Mouse (Mus musculus): ENCODE data around the gene Cyb5d1. TPM values are rescaled to one million over a fixed set of nuclear protein-coding genes. Genes with fewer than 3 reads are reported as not detected.
A peak's percentile ranks its signal among the peaks of the same experiment; 100 is the strongest.

Gene Cyb5d1
- total RNA-seq, 2 experiments from 2014 or later: 42.7 to 48.1 TPM

DNA sequence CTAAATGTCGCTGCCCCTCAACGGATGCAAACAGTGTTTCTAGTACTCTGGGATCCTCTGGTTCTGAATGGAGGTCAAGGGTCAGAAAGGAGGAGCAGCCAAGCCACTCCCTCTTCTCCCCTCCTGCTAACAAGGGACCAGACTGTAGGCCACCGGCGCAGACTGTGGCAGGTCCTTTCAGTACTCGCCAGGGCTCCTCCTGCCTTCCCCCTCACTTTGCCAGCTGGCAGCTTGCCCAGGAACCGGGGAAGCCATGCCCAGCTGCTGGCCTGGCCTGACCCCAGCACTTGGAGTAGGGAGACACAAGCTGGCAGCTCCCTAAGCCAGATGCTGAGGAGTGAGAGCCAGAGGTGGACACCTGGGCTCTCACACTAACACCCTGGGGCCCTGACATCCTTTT lies 30.5 kb downstream of the Cyb5d1 start:
- peak; percentile 85 to 89 for DNase-seq (ENCODE audit: low spot score in 2 of 2)

DNA sequence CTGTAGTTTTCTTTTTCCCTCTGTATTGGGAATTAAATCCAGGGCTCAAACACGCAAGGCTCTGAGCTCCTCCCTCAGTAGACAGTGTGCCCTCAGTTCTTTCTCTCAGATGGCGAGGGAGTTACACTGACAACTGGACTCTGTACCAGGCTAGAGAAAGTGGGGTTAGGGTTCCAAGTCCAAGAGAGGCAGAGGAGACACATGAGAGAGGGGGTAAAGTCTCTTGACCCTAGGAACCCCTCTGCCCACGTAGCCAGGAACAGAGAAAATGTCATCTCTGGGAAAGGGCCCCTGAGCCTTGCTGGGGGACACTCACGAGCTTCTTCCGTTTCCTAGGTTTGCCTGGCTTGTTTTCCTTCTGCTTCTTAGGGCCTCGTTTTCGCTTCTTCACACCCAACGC lies 31.1 kb downstream of the Cyb5d1 start:
- DNase-seq (ENCODE audit: low spot score in 2 of 2): no peak

DNA sequence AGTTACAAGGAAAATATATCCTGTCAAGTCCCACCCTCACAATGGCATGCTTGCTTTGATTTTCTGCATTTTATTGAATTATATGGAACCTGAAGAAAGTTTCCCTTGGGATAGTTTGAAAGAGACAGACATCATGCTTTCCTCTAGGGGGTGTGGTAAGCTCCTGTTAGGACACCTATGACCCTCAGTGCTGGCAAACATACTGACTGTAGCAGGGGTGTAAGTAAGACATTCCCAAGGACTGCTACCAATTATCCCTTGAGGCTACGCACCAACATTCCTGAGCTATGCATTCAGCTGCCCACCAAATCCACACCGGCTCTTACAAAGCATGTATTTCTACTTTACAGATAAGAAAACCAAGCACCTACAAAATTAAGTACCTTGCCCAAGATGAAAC lies 33.0 kb downstream of the Cyb5d1 start:
- DNase-seq (ENCODE audit: low spot score in 2 of 2): no peak

DNA sequence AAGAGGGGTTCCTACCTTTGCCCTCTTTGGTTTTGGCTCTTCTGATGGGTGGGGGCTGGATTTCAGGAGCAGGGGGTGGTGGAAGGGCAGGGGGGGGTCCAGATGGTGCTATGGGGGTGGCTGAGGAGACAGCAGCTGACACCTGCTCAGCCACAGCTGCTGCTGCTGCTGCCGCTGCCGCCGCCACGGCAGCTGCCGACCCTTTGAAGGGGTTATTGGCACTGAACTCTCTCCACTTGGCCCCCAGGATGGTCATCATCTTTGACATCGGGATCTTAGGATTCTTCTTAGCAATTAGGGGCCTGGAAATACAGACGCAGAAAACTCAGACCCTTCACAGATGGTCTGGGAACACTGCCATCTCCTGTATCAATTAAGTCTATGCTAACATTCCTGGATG lies 33.4 kb downstream of the Cyb5d1 start:
- DNase-seq (ENCODE audit: low spot score in 2 of 2): no peak

DNA sequence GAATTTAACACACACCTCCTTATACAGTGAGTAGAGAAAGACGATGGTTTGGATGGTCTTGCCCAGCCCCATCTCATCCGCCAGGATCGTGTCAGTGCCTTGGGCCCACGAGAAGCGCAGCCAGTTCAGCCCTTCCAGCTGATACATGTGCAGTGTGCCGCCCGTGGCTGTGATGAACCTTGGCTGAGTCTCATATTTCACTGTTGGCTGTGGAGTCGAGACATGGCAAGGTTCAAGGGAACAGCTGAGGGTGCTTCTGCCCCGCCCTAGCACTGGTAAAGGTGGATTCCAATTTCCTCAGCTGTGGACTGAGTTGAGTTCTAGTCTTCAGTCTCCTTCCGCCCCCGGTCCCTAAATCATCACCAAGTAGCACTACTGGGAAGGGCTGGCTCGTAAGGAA lies 37.7 kb downstream of the Cyb5d1 start:
- DNase-seq (ENCODE audit: low spot score in 2 of 2): no peak

- DNase-seq (ENCODE audit: low spot score in 2 of 2): no peak
Observed at GRCm38 (mm10) chr11:69356544-69356943, 38.9 kb downstream of the Cyb5d1 start.

DNA sequence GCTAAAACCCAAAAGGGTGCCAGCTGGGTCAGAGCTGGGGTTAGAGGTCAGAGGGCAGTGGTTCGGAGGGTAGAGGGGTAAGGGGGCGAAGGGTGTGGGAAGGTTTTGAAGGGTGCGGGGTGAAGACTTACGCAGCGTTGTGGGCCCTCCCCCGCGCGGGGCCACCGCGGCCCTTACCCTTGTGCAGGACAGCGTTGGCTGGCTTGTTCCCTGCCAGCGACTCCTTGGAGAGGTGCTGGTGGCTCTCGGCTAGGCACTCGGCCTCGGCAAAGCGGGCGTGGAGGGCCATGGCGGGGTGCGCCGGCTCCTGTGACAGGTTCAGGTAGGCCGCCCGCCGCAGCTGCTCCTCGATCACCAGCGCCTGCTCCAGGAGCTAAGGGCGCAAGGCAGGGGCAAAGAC lies 49.0 kb downstream of the Cyb5d1 start:
- DNase-seq (ENCODE audit: low spot score in 2 of 2): no peak

Other genes starting within 250 kb of the Cyb5d1 start
- 10 to 100 TPM in 1 of 2 experiments, 1 to 10 TPM in 1; 9.8 to 13.7 TPM for gene Alox12b, start 238.6 kb downstream of the Cyb5d1 start, total RNA-seq (2021)
- 10 to 100 TPM; 10.2 to 11.7 TPM for gene Alox8, start 197.8 kb downstream of the Cyb5d1 start, total RNA-seq (2021)
- 1 to 10 TPM; 1.2 TPM for gene Gucy2e, start 158.6 kb downstream of the Cyb5d1 start, total RNA-seq (2021)
- gene Cntrob, start 71.9 kb downstream of the Cyb5d1 start, total RNA-seq (2021): 10 to 100 TPM; 15.2 to 25.0 TPM
- 10 to 100 TPM; 53.2 to 59.5 TPM for gene Trappc1, start 71.7 kb downstream of the Cyb5d1 start, total RNA-seq (2021)
- 100 to 1,000 TPM in 1 of 2 experiments, 10 to 100 TPM in 1; 75.3 to 102 TPM for gene Kcnab3, start 69.4 kb downstream of the Cyb5d1 start, total RNA-seq (2021)
- gene Rnf227, start 55.2 kb downstream of the Cyb5d1 start, total RNA-seq (2021): 100 to 1,000 TPM; 186 to 190 TPM
- gene Chd3, start 26.2 kb downstream of the Cyb5d1 start, total RNA-seq (2021): 100 to 1,000 TPM; 346 to 387 TPM
- gene Naa38, start 144 bp downstream of the Cyb5d1 start, total RNA-seq (2021): 100 to 1,000 TPM; 117 to 120 TPM
- 1 to 10 TPM; 3.4 to 3.7 TPM for gene Tmem88, start 2.6 kb upstream of the Cyb5d1 start, total RNA-seq (2021)
- gene Kdm6b, start 18.0 kb upstream of the Cyb5d1 start, total RNA-seq (2021): 10 to 100 TPM; 28.2 to 32.2 TPM
- gene Dnah2, start 153.5 kb upstream of the Cyb5d1 start, total RNA-seq (2021): 1 to 10 TPM; 2.2 to 3.7 TPM
- 10 to 100 TPM; 51.9 to 65.6 TPM for gene Efnb3, start 164.6 kb upstream of the Cyb5d1 start, total RNA-seq (2021)
- gene Wrap53, start 184.6 kb upstream of the Cyb5d1 start, total RNA-seq (2021): 10 to 100 TPM in 1 of 2 experiments, 1 to 10 TPM in 1; 9.2 to 10.7 TPM
- gene Trp53, start 184.7 kb upstream of the Cyb5d1 start, total RNA-seq (2021): 10 to 100 TPM; 22.9 to 25.9 TPM
- 100 to 1,000 TPM; 392 to 424 TPM for gene Atp1b2, start 210.3 kb upstream of the Cyb5d1 start, total RNA-seq (2021)
- gene Shbg, start 222.3 kb upstream of the Cyb5d1 start, total RNA-seq (2021): not detected
- gene Sat2, start 226.4 kb upstream of the Cyb5d1 start, total RNA-seq (2021): 1 to 10 TPM; 8.5 to 9.5 TPM
- 100 to 1,000 TPM; 148 TPM for gene Fxr2, start 237.4 kb upstream of the Cyb5d1 start, total RNA-seq (2021)

All from left cerebral cortex, adult 18-20 months (tissue).